Mouse (Mus musculus): ENCODE measurements around the gene Vill.

Gene Vill

GRCm38 (mm10) chr9:119052154-119052944, at the start of gene Vill:
Vill (plus strand) TSS chr9:119052778.
- peak; percentile 58 to 75 for DNase-seq (ENCODE audit: low spot score in 2 of 2)

- DNase-seq (ENCODE audit: low spot score in 2 of 2), result no peak
Measured at GRCm38 (mm10) chr9:119003990-119004702, 48.4 kb upstream of the Vill start.

- DNase-seq (ENCODE audit: low spot score in 2 of 2), result no peak
Measured at GRCm38 (mm10) chr9:119004703-119005076, 47.9 kb upstream of the Vill start.

- DNase-seq (ENCODE audit: low spot score in 2 of 2), result no peak
Measured at GRCm38 (mm10) chr9:119005303-119006029, 47.1 kb upstream of the Vill start.

- DNase-seq (ENCODE audit: low spot score in 2 of 2), result no peak
Measured at GRCm38 (mm10) chr9:119007266-119007665, 45.3 kb upstream of the Vill start.

GRCm38 (mm10) chr9:119008871-119009270, 43.7 kb upstream of the Vill start:
- DNase-seq (ENCODE audit: low spot score in 2 of 2), result no peak

- peak; percentile 51 to 56 for DNase-seq (ENCODE audit: low spot score in 2 of 2)
Measured at GRCm38 (mm10) chr9:119010156-119010710, 42.3 kb upstream of the Vill start.

- DNase-seq (ENCODE audit: low spot score in 2 of 2), result no peak
Measured at GRCm38 (mm10) chr9:119016785-119017507, 35.6 kb upstream of the Vill start.

GRCm38 (mm10) chr9:119021731-119022130, 30.8 kb upstream of the Vill start:
- no peak for DNase-seq (ENCODE audit: low spot score in 2 of 2)

GRCm38 (mm10) chr9:119025263-119025662, 27.3 kb upstream of the Vill start:
- no peak for DNase-seq (ENCODE audit: low spot score in 2 of 2)

GRCm38 (mm10) chr9:119025832-119026331, 26.7 kb upstream of the Vill start:
- no peak for DNase-seq (ENCODE audit: low spot score in 2 of 2)

- no peak for DNase-seq (ENCODE audit: low spot score in 2 of 2)
Measured at GRCm38 (mm10) chr9:119027337-119027736, 25.2 kb upstream of the Vill start.

- no peak for DNase-seq (ENCODE audit: low spot score in 2 of 2)
Measured at GRCm38 (mm10) chr9:119028226-119029195, 24.1 kb upstream of the Vill start.

- peak in 1 of 2 experiments; percentile 63 for DNase-seq (ENCODE audit: low spot score in 2 of 2)
Measured at GRCm38 (mm10) chr9:119029568-119029967, 23.0 kb upstream of the Vill start.

- DNase-seq (ENCODE audit: low spot score in 2 of 2), result no peak
Measured at GRCm38 (mm10) chr9:119031038-119031437, 21.5 kb upstream of the Vill start.

- DNase-seq (ENCODE audit: low spot score in 2 of 2), result peak in 1 of 2 experiments; percentile 79
Measured at GRCm38 (mm10) chr9:119031772-119032171, 20.8 kb upstream of the Vill start.

GRCm38 (mm10) chr9:119032538-119032937, 20.0 kb upstream of the Vill start:
- DNase-seq (ENCODE audit: low spot score in 2 of 2), result no peak

GRCm38 (mm10) chr9:119033111-119033921, 19.3 kb upstream of the Vill start:
- no peak for DNase-seq (ENCODE audit: low spot score in 2 of 2)

- DNase-seq (ENCODE audit: low spot score in 2 of 2), result no peak
Measured at GRCm38 (mm10) chr9:119034069-119034468, 18.5 kb upstream of the Vill start.
